Mouse (Mus musculus) liver, embryonic 16.5 days (tissue): Measurements from ENCODE around the gene Galnt16. TPM values are rescaled to one million over a fixed set of nuclear protein-coding genes. Genes with fewer than 3 reads are reported as not detected.

Experiments
- ATAC-seq: fragments of 200-750 bp; cut with Nextera tagmentation; 2 replicates; pipeline ENCODE4 v1.8.0; 2017; ENCODE audit warnings: low read depth, mild to moderate bottlenecking, moderate number of reproducible peaks, moderate library complexity
- H3K27ac ChIP-seq: fragments of 300-500 bp; sonication (generic); 2 replicates; pipeline ENCODE4 v1.5.1; 2014; ENCODE audit warnings: mild to moderate bottlenecking, low read length
- H3K27me3 ChIP-seq: fragments of 300-500 bp; sonication (generic); 2 replicates; pipeline ENCODE4 v1.6.1; 2014; ENCODE audit warnings: low read depth, low read length, mixed read lengths; ENCODE audit not compliant: control insufficient read depth, insufficient read depth
- H3K36me3 ChIP-seq: fragments of 300-500 bp; sonication (generic); 2 replicates; pipeline ENCODE4 v1.6.1; 2014; ENCODE audit warnings: mild to moderate bottlenecking; ENCODE audit not compliant: control insufficient read depth, insufficient read depth
- H3K4me1 ChIP-seq: fragments of 300-500 bp; sonication (generic); 2 replicates; pipeline ENCODE4 v1.6.1; 2014; ENCODE audit warnings: low read depth, low read length, mixed read lengths; ENCODE audit not compliant: control insufficient read depth
- H3K4me2 ChIP-seq: fragments of 300-500 bp; sonication (generic); 2 replicates; pipeline ENCODE4 v1.6.1; 2014; ENCODE audit warnings: low read depth, low read length, mixed read lengths
- H3K4me3 ChIP-seq: fragments of 300-500 bp; sonication (generic); 2 replicates; pipeline ENCODE4 v1.5.1; 2014; ENCODE audit warnings: low read depth, mild to moderate bottlenecking, low read length
- H3K9ac ChIP-seq: fragments of 300-500 bp; sonication (generic); 2 replicates; pipeline ENCODE4 v1.6.1; 2014; ENCODE audit warnings: low read depth, low read length
- H3K9me3 ChIP-seq: fragments of 300-500 bp; sonication (generic); replicated peaks from 2 replicates; pipeline ENCODE4 v1.6.1; 2016; ENCODE audit warnings: low read length; ENCODE audit not compliant: control insufficient read depth
- WGBS: fragments of 180-500 bp; shearing (Covaris S2); extraction: QIAGEN DNeasy Blood & Tissue Kit; methylation state at CpG from one replicate; pipeline ENCODE4 v1.1.7; 2014; ENCODE audit not compliant: insufficient replicate concordance; 5-methylcytosine and 5-hydroxymethylcytosine counted together
- polyA plus RNA-seq: library from polyadenylated mRNA; unstranded; fragments of >200 nt; fragmentation: Nextera tagmentation; extraction: Ambion mirVana; gene quantifications from 2 replicates; pipeline ENCODE4 v1.2.1, GENCODE M21; 2015

Galnt16 gene
- polyA plus RNA-seq, 1 experiment from 2014 or later = 0.53 TPM

DNA sequence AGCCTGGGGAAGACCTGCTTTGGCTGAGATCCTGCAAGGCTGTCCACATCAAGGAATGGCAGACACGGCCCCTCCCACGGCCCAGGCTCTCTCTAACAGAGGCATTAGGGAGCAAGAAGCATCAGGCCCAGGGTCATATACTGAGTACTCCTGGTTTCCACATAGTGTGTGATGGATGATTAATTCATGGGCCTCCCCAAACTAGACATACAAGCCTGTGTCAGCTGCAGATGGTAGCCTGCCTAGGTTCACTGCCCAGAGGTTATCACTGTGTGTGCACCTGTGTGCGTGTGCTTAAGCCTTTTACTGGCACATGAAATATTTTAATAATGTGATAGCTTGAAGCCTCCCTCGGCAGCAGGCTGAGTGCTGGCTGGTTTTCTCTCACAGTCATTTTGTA, 77.9 kb downstream of the Galnt16 start:
- no peak for ATAC-seq
- 56% methylated on average over 4 of the region's 4 CpGs for WGBS
- Histone ChIP-seq H3K27ac (no peak overlapping the region), H3K4me3 (no peak overlapping the region), H3K27me3 (no peaks in the 10 kb centered on the region), H3K9me3 (no peaks in the 10 kb centered on the region), H3K4me2 (no peak overlapping the region), H3K4me1 (no peaks in the 10 kb centered on the region; the same call in 1 of the 2 replicates), H3K36me3 (no peaks in the 10 kb centered on the region), H3K9ac (no peak overlapping the region)

DNA sequence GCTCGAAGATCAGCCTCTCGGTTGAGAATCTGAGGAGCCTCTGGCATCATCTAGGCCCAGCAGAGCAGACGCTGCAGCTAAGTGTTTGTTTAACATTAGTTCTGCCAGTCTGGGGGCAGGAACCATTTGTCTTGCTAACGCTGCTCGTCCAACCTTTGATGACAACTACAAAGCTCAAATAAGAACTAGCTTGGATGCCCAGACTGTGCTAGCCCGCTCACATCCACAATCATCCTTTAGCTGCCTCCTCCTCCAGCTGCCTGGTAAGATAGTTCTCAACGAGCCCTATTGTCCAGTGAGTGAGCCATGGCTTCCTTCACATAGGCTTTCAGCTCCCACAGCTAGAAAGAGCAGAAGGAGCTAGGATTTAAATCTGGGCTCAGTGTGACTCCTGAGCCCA, 80.2 kb downstream of the Galnt16 start:
- no peak overlapping the region for H3K27ac ChIP-seq
- H3K4me3 ChIP-seq = no peak overlapping the region
- H3K9ac ChIP-seq = no peak overlapping the region
- H3K36me3 ChIP-seq = no peaks in the 10 kb centered on the region
- peaks cover 3% of the 10 kb centered on the region for H3K4me1 ChIP-seq
- H3K27me3 ChIP-seq = no peaks in the 10 kb centered on the region
- H3K4me2 ChIP-seq = no peak overlapping the region
- WGBS = 47% methylated on average over 7 of the region's 7 CpGs
- no peak for ATAC-seq
- H3K9me3 ChIP-seq = no peaks in the 10 kb centered on the region

DNA sequence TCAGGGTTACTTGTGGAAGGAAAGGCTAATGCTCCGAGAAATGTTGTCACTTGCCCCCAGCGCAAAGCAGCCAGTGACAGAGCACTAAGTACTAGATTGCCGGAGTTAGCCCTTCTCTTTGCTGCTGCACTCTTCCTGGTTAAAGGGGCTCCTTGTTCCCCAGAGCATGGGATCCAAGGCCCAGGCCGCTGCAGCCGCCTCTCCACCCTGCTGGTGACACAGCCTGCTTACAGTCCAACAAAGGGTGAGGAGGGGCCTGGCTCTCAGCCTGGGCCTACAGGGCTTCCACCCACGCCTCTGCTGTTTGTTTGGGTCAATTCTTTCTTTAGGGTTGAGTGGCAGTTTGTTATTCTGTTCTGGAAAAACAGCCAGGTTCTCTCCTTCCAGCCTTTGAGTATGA, 80.7 kb downstream of the Galnt16 start:
- WGBS = 48% methylated on average over 6 of the region's 6 CpGs
- Histone ChIP-seq H3K9ac (no peak overlapping the region), H3K27ac (no peak overlapping the region), H3K9me3 (no peaks in the 10 kb centered on the region), H3K36me3 (no peaks in the 10 kb centered on the region), H3K4me1 (peaks cover 5% of the 10 kb centered on the region), H3K27me3 (no peaks in the 10 kb centered on the region), H3K4me3 (no peak overlapping the region), H3K4me2 (no peak overlapping the region)
- ATAC-seq = peak; percentile 46; the same call in 1 of the 2 replicates

DNA sequence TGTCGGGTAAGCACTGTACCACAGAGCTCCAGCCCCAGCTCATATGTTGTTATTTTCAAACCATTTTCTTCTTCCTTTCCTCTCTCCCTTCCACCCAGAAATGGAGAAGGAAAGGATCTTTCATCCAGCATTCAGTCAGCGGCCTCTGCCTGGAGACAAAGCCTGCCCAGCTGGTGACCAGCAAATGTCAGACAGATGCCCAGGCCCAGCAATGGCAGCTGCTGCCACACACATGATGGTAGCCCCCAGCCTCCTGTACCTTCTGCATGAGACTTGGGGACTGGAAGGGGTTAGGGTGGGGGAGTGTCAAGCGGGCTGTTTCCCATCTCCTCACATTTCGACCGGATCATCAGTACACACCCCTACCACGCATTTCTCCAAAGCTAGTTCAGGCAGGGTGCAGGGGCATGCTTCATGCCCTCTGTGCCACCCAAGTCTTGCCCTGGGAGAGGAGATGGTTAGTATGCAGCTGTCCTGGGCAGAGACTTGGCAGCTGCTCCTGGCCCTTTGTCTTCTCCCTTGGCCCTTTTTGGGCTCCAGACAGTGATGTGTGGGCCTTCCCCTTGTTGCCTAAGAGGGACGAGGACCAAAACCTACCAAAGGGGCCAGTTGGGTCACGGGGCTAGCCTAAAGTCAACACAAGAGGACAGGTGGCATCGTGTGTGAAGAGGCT, 83.7 kb downstream of the Galnt16 start:
- H3K9me3 ChIP-seq = no peaks in the 10 kb centered on the region
- H3K27me3 ChIP-seq = no peaks in the 10 kb centered on the region
- H3K4me1 ChIP-seq = peaks cover 5% of the 10 kb centered on the region
- no peak overlapping the region for H3K27ac ChIP-seq
- H3K4me2 ChIP-seq = no peak overlapping the region
- ATAC-seq = no peak
- no peaks in the 10 kb centered on the region for H3K36me3 ChIP-seq
- no peak overlapping the region for H3K4me3 ChIP-seq
- WGBS = 62% methylated on average over 9 of the region's 9 CpGs
- no peak overlapping the region for H3K9ac ChIP-seq

DNA sequence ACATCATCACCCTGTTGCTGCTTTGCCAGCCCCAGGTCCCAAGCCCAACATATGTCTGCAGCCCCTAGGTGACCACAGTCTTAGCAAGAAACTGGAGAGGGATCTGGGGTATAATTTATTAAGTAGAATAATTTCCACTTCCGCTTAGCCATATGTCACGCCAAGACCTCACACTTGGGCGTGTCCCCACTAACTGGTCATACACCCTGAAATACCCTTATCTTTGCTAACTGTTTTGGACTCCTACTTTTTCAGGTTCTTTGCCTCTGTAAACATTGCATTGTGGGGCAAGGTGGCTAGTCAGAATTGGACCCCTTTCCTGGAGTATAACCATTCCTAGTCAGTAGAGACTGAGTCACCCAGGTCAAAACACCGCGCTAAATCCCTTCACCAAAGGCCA, 84.4 kb downstream of the Galnt16 start:
- Histone ChIP-seq H3K4me1 (peaks cover 5% of the 10 kb centered on the region), H3K4me2 (no peak overlapping the region), H3K9me3 (no peaks in the 10 kb centered on the region), H3K27ac (no peak overlapping the region), H3K27me3 (no peaks in the 10 kb centered on the region), H3K9ac (no peak overlapping the region), H3K4me3 (no peak overlapping the region), H3K36me3 (no peaks in the 10 kb centered on the region)
- 57% methylated on average over 5 of the region's 5 CpGs for whole genome bisulfite sequencing
- ATAC-seq = no peak

DNA sequence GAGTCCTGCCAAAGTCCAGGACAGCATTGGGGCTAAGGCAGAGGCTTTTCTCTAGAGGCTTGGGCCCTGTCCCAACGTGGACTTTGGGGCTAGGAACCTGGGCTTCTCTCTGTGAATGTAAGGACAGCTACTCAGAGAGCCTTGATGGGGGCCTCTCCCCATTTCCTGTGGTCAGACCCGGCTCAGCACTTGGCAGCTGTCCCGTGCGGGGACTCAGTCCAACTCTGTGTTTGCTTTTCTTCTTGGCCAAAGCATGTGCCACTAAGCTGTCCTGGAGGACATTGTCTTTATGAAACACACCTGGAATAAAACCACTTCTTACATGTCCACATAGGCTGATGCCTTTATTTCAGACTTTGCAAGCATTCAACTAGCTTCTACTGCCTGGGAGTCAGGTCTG, 85.5 kb downstream of the Galnt16 start:
- no peaks in the 10 kb centered on the region for H3K27me3 ChIP-seq
- peak; percentile 68 for ATAC-seq
- H3K27ac ChIP-seq = peak overlapping the region; percentile 18; the same call in 1 of the 2 replicates
- peaks cover 5% of the 10 kb centered on the region for H3K4me1 ChIP-seq
- H3K4me3 ChIP-seq = no peak overlapping the region
- 15% methylated on average over 4 of the region's 4 CpGs for WGBS
- H3K9ac ChIP-seq = no peak overlapping the region
- no peaks in the 10 kb centered on the region for H3K9me3 ChIP-seq
- no peak overlapping the region for H3K4me2 ChIP-seq
- no peaks in the 10 kb centered on the region for H3K36me3 ChIP-seq

DNA sequence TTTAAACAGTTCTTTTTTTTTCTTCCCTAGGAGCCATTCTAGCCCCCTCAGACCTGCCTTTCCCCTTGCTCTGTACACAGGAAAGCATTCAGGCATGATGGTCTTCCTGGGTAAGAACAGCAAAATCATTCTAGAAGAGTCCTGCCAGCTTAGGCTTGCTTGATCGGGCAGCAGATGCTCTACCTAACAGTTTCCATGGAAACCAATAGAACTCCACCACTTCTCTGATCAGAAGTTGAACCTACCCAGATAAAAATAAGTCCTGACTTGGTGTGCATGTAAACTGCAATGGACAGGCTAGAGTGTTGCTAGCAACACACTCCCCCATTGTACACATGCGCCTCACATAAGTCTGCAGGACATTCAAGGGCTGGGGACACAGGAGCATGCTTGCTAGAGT, 86.1 kb downstream of the Galnt16 start:
- Histone ChIP-seq H3K4me3 (no peak overlapping the region), H3K36me3 (no peaks in the 10 kb centered on the region), H3K27me3 (no peaks in the 10 kb centered on the region), H3K27ac (no peak overlapping the region), H3K4me1 (peaks cover 5% of the 10 kb centered on the region), H3K4me2 (no peak overlapping the region), H3K9me3 (no peaks in the 10 kb centered on the region), H3K9ac (no peak overlapping the region)
- no peak for ATAC-seq
- WGBS = 78% methylated on average over 2 of the region's 2 CpGs

DNA sequence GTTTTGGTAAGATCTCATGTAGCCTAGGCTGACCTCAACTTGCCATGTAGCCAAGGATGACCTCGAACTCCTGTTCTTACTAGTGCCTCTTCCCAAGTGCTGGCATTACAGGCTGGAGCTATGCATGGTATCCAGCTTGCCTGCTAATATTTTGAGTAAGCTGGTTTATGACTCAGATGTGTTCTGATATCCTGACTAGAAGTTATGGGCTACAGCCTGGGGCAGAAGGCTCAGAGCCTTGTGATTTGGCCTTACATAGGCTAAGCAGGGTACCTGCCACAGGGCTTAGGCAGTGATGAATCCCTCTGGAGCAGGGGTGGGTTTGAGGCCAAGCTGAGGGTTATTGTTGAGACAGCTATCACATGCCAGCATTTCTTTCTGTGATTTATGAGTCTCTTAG, 90.5 kb downstream of the Galnt16 start:
- Histone ChIP-seq H3K9me3 (no peaks in the 10 kb centered on the region), H3K4me3 (no peak overlapping the region), H3K27me3 (no peaks in the 10 kb centered on the region), H3K4me2 (no peak overlapping the region), H3K4me1 (no peaks in the 10 kb centered on the region), H3K27ac (no peak overlapping the region), H3K36me3 (no peaks in the 10 kb centered on the region), H3K9ac (no peak overlapping the region)
- ATAC-seq = no peak
- 53% methylated on average over 1 of the region's 1 CpGs for WGBS

DNA sequence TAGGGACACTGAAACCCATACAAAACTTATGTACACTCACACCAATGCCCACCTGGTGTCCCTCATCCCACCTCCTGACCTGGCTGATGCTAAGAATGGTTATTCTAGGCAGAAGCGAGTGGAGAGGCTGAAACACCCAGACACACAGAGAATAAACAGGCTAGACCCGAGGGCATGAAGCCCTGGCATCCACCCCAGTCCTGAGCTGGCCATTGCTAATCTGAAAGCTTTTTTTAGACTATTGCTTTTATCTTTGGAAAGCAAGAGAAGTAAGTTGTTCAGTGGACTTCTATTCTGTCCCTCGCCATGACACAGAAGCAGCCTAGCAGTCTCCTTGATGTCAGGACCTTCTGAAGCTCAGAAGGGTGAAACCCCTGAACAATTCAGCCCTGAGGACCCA, 91.9 kb downstream of the Galnt16 start:
- Histone ChIP-seq H3K9ac (no peak overlapping the region), H3K27me3 (no peaks in the 10 kb centered on the region)

More for the DNA sequence above, 91.9 kb downstream of the Galnt16 start:
- Histone ChIP-seq H3K4me2 (no peak overlapping the region), H3K9me3 (no peaks in the 10 kb centered on the region), H3K27ac (no peak overlapping the region), H3K4me3 (no peak overlapping the region), H3K36me3 (no peaks in the 10 kb centered on the region), H3K4me1 (no peaks in the 10 kb centered on the region)
- WGBS = 52% methylated on average over 3 of the region's 3 CpGs
- no peak for ATAC-seq
